Mouse (Mus musculus) embryonic facial prominence, embryonic 10.5 days (tissue): ENCODE data around the gene Vti1a. TPM values are rescaled to one million over a fixed set of nuclear protein-coding genes. Genes with fewer than 3 reads are reported as not detected.
A peak's percentile ranks its signal among the peaks of the same experiment; 100 is the strongest.

Experiments
- DNase-seq: peaks from one replicate; pipeline ENCODE4 v3.0.0-alpha.2; 2017; ENCODE audit warnings: low spot score
- H3K27ac ChIP-seq: fragments of 300-500 bp; sonication (generic); replicated peaks from 2 replicates; pipeline ENCODE4 v1.5.1; 2016; ENCODE audit warnings: mild to moderate bottlenecking
- H3K27me3 ChIP-seq: fragments of 300-500 bp; sonication (generic); replicated peaks from 2 replicates; pipeline ENCODE4 v1.6.1; 2016; ENCODE audit warnings: low read depth, mild to moderate bottlenecking; ENCODE audit not compliant: poor library complexity, severe bottlenecking
- H3K36me3 ChIP-seq: fragments of 300-500 bp; sonication (generic); replicated peaks from 2 replicates; pipeline ENCODE4 v1.6.1; 2016; ENCODE audit warnings: mild to moderate bottlenecking, moderate library complexity
- H3K4me1 ChIP-seq: fragments of 300-500 bp; sonication (generic); 2 replicates; pipeline ENCODE4 v1.6.1; 2016
- H3K4me3 ChIP-seq: fragments of 300-500 bp; sonication (generic); 2 replicates; pipeline ENCODE4 v1.5.1; 2016; ENCODE audit warnings: mild to moderate bottlenecking, moderate library complexity
- H3K9me3 ChIP-seq: fragments of 300-500 bp; sonication (generic); 2 replicates; pipeline ENCODE4 v1.6.1; 2016; ENCODE audit warnings: mild to moderate bottlenecking
- WGBS: fragments of 180-500 bp; shearing (Covaris S2); methylation state at CpG from one replicate; pipeline ENCODE4 v1.1.7; 2016; 5-methylcytosine and 5-hydroxymethylcytosine counted together
- polyA plus RNA-seq: library from polyadenylated mRNA; unstranded; fragments of >200 nt; fragmentation: Nextera tagmentation; extraction: Ambion mirVana; gene quantifications from 2 replicates; pipeline ENCODE4 v1.2.1, GENCODE M21; 2016

Vti1a gene
- polyA plus RNA-seq, 1 experiment from 2014 or later: 31.2 TPM

- H3K36me3 ChIP-seq: no peaks in the 10 kb centered on the region
- DNase-seq: peak; percentile 79
- H3K27me3 ChIP-seq: peaks cover 34% of the 10 kb centered on the region
- H3K27ac ChIP-seq: peak overlapping the region; percentile 66
- no peaks in the 10 kb centered on the region for H3K9me3 ChIP-seq
- WGBS: 51% methylated on average over 17 of the region's 17 CpGs
- peaks cover 58% of the 10 kb centered on the region for H3K4me1 ChIP-seq
- no peak overlapping the region for H3K4me3 ChIP-seq
Observed at GRCm38 (mm10) chr19:55578094-55579085, 262.3 kb downstream of the Vti1a start.

- DNase-seq: no peak
- Histone ChIP-seq H3K36me3 (no peaks in the 10 kb centered on the region), H3K27me3 (peaks cover 32% of the 10 kb centered on the region), H3K4me1 (peaks cover 66% of the 10 kb centered on the region), H3K4me3 (no peak overlapping the region), H3K27ac (no peak overlapping the region), H3K9me3 (no peaks in the 10 kb centered on the region)
- 82% methylated on average over 4 of the region's 4 CpGs for WGBS
Observed at GRCm38 (mm10) chr19:55579310-55579709, 263.2 kb downstream of the Vti1a start.

GRCm38 (mm10) chr19:55580152-55580551, 264.1 kb downstream of the Vti1a start:
- Histone ChIP-seq H3K27ac (no peak overlapping the region), H3K27me3 (peaks cover 33% of the 10 kb centered on the region), H3K4me1 (peaks cover 71% of the 10 kb centered on the region), H3K4me3 (no peak overlapping the region), H3K36me3 (no peaks in the 10 kb centered on the region), H3K9me3 (no peaks in the 10 kb centered on the region)
- 94% methylated on average over 8 of the region's 8 CpGs for WGBS
- DNase-seq: no peak

DNA sequence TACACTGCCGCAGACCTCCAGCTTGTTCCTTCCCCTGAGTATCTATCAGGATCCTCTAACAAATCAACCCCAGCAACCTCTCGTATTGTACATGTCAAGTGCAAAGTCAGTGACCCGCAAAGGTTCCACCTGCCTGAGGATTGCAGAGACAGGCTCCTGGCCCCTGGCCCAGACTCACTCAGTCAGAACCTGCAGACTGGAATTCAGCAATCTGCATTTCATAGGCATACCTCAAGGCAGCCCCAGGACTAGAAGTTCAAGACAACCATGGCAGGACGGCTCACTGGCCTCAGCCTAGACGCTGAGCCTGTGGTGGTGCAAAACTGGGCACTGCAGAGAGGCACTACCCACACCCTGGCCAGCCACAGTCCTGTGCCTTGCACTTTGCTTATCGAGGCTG, 264.6 kb downstream of the Vti1a start:
- Histone ChIP-seq H3K36me3 (no peaks in the 10 kb centered on the region), H3K27me3 (peaks cover 34% of the 10 kb centered on the region), H3K4me3 (no peak overlapping the region), H3K9me3 (no peaks in the 10 kb centered on the region), H3K4me1 (peaks cover 77% of the 10 kb centered on the region), H3K27ac (peak overlapping the region; percentile 30; the same call in 1 of the 2 replicates)
- WGBS: 87% methylated on average over 6 of the region's 6 CpGs
- DNase-seq: no peak

DNA sequence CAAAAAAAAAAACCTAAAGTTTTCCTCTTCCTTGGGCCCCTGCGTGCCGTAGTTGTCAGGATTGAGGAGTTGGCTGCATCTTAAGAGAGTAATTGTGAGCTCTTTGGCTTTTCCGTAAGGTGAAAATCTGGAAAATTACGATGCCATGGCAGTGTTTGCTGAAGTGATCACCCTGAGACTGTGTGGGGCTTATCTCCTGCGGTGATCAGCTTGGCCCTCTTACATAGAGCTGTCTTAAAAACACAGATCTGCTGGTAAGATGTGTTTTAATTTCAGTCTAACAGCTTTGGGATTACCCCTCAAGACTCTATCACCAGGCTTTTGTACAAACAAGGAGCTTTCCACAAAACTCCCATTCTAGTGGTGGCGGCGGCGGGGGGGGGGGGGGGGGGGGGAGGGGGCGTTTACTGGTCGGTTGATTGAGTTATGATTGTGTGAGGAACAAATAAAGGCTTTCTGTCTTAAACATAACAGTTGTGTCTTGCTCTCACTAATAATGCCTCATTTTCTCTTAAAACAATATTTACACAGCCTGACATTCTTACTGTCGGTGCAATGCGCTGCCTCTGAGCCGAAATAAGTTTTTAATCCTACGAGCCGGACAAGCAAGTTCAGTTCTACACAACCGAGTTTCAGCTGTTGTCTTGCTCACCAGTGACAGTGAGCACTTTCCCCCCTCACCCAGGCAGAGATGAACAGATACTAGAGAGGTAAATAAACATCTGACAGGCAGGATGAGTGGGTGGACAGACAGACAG, 267.0 kb downstream of the Vti1a start:
- Histone ChIP-seq H3K4me3 (no peak overlapping the region), H3K4me1 (peaks cover 75% of the 10 kb centered on the region)

DNA sequence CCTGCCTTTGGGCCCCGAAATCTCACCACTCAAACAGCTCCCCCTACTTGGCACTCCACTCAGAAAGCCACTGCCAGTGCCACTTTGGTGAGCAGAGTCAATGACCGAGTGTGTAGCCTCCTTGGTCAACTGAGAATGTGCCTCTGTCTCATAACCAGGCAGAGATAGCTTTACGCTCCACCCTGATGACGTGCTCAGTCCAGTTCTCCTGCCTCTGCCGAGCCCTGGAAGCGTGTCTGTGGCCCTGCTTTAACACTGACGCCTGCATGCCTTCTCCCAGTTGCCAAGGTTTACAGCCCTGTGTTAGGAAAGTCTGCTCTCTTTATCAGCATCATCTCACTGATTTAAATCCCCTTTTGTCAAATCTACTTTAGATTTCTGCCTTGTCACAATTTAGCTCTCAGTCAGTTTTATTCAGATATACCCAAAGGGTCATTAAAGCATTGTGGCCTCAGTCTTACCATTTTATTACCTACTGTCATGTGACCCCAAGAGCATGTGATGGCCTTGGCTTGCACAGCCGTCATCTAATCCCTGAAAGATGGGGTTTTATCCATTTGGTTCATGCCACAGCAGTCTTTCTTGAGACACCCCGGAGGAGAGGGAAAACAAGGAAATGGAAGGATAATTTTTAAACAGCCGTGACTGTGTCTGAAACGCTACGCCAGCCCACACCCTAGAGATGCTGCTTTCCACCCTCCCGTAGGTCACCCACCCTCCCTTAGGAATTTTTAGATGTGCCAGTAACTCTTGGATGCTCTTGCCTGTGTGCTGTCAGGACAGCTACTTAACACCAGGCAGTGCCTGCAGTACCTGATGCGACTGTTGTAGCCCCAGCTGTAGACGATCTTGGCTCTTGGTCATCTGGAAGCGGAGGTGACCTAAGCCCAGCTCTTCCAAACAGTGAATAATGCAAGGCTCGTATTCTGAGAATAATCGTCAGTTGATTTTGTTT, 269.5 kb downstream of the Vti1a start:
- 71% methylated on average over 18 of the region's 18 CpGs for WGBS
- Histone ChIP-seq H3K4me1 (peaks cover 79% of the 10 kb centered on the region), H3K4me3 (no peak overlapping the region), H3K27ac (no peak overlapping the region), H3K36me3 (no peaks in the 10 kb centered on the region), H3K27me3 (peaks cover 54% of the 10 kb centered on the region), H3K9me3 (no peaks in the 10 kb centered on the region)
- no peak for DNase-seq

More for the DNA sequence above, 267.0 kb downstream of the Vti1a start:
- H3K36me3 ChIP-seq: no peaks in the 10 kb centered on the region
- no peak for DNase-seq
- 44% methylated on average over 16 of the region's 16 CpGs for WGBS
- no peak overlapping the region; the same call in 1 of the 2 replicates for H3K27ac ChIP-seq
- H3K9me3 ChIP-seq: no peaks in the 10 kb centered on the region
- peaks cover 55% of the 10 kb centered on the region for H3K27me3 ChIP-seq

DNA sequence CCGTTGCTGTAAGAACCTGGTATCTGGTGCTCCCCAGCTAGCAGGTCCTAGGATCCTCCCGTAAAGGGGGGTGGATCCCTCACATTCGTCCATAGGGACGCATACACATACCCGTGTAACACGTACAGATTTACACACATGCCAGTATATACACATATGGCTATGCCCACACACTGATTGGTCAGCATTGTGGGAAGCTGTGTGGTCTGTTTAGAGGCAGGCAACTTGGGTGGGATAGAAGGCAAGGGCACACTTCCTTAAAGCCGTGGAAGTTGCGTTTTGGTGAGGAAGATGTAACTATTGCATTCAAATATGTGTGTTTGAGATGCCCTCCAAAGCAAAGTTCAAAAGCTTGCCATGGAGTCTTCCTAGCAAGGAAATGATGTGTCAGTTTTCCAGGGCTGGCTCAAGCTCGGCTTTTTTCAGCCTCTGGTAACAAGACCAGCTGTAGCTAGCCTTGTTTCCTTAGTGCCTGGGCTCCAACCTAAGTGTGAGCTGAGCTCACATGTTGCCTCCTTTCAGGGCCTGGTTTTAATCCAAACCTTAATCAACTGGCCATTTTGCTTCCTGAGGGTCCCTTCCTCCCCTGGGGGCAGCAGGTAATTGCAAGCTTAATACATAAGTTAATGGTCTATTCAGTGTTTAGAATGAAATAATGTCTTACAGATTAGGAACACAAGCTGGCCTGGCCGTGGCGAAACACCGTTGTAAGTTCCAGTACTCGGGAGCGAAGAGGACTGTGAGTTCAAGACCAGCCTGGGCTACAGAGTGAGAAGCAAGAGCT, 271.7 kb downstream of the Vti1a start:
- DNase-seq: peak; percentile 57
- peaks cover 60% of the 10 kb centered on the region for H3K4me1 ChIP-seq
- H3K27me3 ChIP-seq: peaks cover 51% of the 10 kb centered on the region
- 65% methylated on average over 14 of the region's 14 CpGs for WGBS
- no peaks in the 10 kb centered on the region for H3K36me3 ChIP-seq
- no peaks in the 10 kb centered on the region for H3K9me3 ChIP-seq
- no peak overlapping the region for H3K27ac ChIP-seq
- H3K4me3 ChIP-seq: no peak overlapping the region

GRCm38 (mm10) chr19:55588948-55589896, 273.1 kb downstream of the Vti1a start:
- H3K9me3 ChIP-seq: no peaks in the 10 kb centered on the region
- H3K4me1 ChIP-seq: peaks cover 61% of the 10 kb centered on the region
- peaks cover 57% of the 10 kb centered on the region for H3K27me3 ChIP-seq
- 0 out of 2 replicates have a peak overlapping the region, but pooled peaks have one; percentile 6 for H3K4me3 ChIP-seq
- H3K36me3 ChIP-seq: no peaks in the 10 kb centered on the region
- WGBS: 28% methylated on average over 16 of the region's 16 CpGs
- no peak for DNase-seq
- no peak overlapping the region; the same call in 1 of the 2 replicates for H3K27ac ChIP-seq

- DNase-seq: peak; percentile 73
- H3K27me3 ChIP-seq: peaks cover 36% of the 10 kb centered on the region
- no peak overlapping the region for H3K4me3 ChIP-seq
- H3K9me3 ChIP-seq: no peaks in the 10 kb centered on the region
- peaks cover 67% of the 10 kb centered on the region for H3K4me1 ChIP-seq
- no peaks in the 10 kb centered on the region for H3K36me3 ChIP-seq
- WGBS: 50% methylated on average over 26 of the region's 26 CpGs
- H3K27ac ChIP-seq: peak overlapping the region; percentile 61
Observed at GRCm38 (mm10) chr19:55592876-55593691, 277.0 kb downstream of the Vti1a start.
